Mouse (Mus musculus) embryonic facial prominence, embryonic 14.5 days (tissue): ENCODE results near the gene Npepl1. TPM values are rescaled to one million over a fixed set of nuclear protein-coding genes. Genes with fewer than 3 reads are reported as not detected.

ENCODE experiments used
- ATAC-seq: fragments of 200-750 bp; cut with Nextera tagmentation; 2 replicates; pipeline ENCODE4 v1.8.0; 2017; ENCODE audit warnings: low read depth, moderate number of reproducible peaks, moderate TSS enrichment
- DNase-seq: peaks from one replicate; pipeline ENCODE4 v3.0.0-alpha.2; 2015; ENCODE audit warnings: low spot score
- H3K27ac ChIP-seq: fragments of 300-500 bp; sonication (generic); replicated peaks from 2 replicates; pipeline ENCODE4 v1.5.1; 2014; ENCODE audit warnings: low read depth, mild to moderate bottlenecking, low read length, moderate library complexity
- H3K27me3 ChIP-seq: fragments of 300-500 bp; sonication (generic); replicated peaks from 2 replicates; pipeline ENCODE4 v1.6.1; 2014; ENCODE audit warnings: low read length; ENCODE audit not compliant: control insufficient read depth, insufficient read depth
- H3K36me3 ChIP-seq: fragments of 300-500 bp; sonication (generic); 2 replicates; pipeline ENCODE4 v1.6.1; 2014; ENCODE audit warnings: low read length, mixed read lengths; ENCODE audit not compliant: control insufficient read depth, insufficient read depth
- H3K4me1 ChIP-seq: fragments of 300-500 bp; sonication (generic); 2 replicates; pipeline ENCODE4 v1.6.1; 2014; ENCODE audit warnings: antibody characterized with exemption, low read length; ENCODE audit not compliant: control insufficient read depth, insufficient read depth
- H3K4me2 ChIP-seq: fragments of 300-500 bp; sonication (generic); 2 replicates; pipeline ENCODE4 v1.6.1; 2014; ENCODE audit warnings: low read depth, mild to moderate bottlenecking, low read length, moderate library complexity, mixed read lengths
- H3K4me3 ChIP-seq: fragments of 300-500 bp; sonication (generic); 2 replicates; pipeline ENCODE4 v1.5.1; 2014; ENCODE audit warnings: low read depth, mild to moderate bottlenecking, low read length
- H3K9ac ChIP-seq: fragments of 300-500 bp; sonication (generic); 2 replicates; pipeline ENCODE4 v1.6.1; 2014; ENCODE audit warnings: low read depth, mild to moderate bottlenecking, low read length, moderate library complexity, mixed read lengths
- H3K9me3 ChIP-seq: fragments of 300-500 bp; sonication (generic); 2 replicates; pipeline ENCODE4 v1.6.1; 2016; ENCODE audit warnings: low read length; ENCODE audit not compliant: control insufficient read depth
- WGBS: fragments of 180-500 bp; shearing (Covaris S2); extraction: QIAGEN DNeasy Blood & Tissue Kit; methylation state at CpG from one replicate; pipeline ENCODE4 v1.1.7; 2014; 5-methylcytosine and 5-hydroxymethylcytosine counted together
- polyA plus RNA-seq: library from polyadenylated mRNA; unstranded; fragments of >200 nt; fragmentation: Nextera tagmentation; extraction: Ambion mirVana; gene quantifications from 2 replicates; pipeline ENCODE4 v1.2.1, GENCODE M21; 2014

Npepl1 gene
- polyA plus RNA-seq, 1 experiment from 2014 or later: 79.9 TPM

DNA sequence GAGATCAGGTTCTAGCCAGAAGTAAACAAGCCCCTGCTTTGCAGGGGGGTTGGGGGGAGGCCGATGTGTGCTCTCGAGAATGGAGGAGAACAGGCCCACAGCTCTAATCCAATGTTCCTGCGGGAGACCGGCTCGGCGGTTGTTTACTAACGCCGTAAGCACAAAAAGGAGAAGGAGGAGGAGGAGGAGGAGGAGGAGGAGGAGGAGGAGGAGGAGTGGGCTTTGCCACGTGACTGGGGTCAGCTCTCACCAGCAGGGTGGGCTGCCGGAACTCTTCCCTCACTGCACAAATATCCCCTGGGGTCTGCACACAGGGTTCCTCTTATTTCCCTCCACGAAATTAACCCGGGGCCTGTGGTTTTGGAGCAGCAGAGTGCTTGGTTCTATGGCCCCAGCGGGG, 35.5 kb upstream of the Npepl1 start:
- Histone ChIP-seq H3K9ac (peak overlapping the region; percentile 66), H3K27ac (peak overlapping the region; percentile 94), H3K4me1 (peaks cover 20% of the 10 kb centered on the region), H3K4me2 (peak overlapping the region; percentile 94), H3K4me3 (peak overlapping the region; percentile 79), H3K36me3 (no peaks in the 10 kb centered on the region), H3K27me3 (no peaks in the 10 kb centered on the region), H3K9me3 (no peaks in the 10 kb centered on the region)
- DNase-seq (peak; percentile 70), ATAC-seq (peak; percentile 5; the same call in 1 of the 2 replicates)
- 0% methylated on average over 7 of the region's 13 CpGs for WGBS

DNA sequence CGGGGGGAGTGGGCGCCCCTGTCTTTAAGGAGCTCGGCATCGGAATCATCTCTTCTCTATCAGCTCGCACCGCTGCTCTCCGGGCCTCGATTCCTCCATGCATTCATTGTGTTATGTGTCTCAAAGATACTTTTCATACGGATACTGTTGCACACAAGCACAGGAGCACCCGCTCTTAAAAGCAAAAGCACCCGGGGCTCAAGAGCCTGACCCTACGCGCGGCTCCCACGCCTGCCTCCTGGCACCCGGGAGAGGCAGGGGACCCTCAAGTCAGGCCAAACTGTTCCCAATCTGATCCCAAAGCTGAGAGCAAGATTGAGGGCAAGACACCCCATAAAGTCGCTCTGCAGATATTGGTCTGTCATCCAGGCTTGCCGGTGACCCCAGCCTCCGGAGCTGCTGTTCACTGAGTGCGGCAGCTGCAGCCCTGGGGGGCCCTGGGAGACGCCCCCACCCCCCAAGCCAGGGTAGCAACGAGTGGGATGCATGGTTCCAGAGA, 35.0 kb upstream of the Npepl1 start:
- Histone ChIP-seq H3K27ac (peak overlapping the region; percentile 94), H3K4me1 (peaks cover 20% of the 10 kb centered on the region), H3K9ac (peak overlapping the region; percentile 66), H3K36me3 (no peaks in the 10 kb centered on the region), H3K4me3 (peak overlapping the region; percentile 79), H3K4me2 (peak overlapping the region; percentile 94), H3K27me3 (no peaks in the 10 kb centered on the region), H3K9me3 (no peaks in the 10 kb centered on the region)
- ATAC-seq: no peak
- no peak for DNase-seq
- WGBS: 4% methylated on average over 20 of the region's 22 CpGs

DNA sequence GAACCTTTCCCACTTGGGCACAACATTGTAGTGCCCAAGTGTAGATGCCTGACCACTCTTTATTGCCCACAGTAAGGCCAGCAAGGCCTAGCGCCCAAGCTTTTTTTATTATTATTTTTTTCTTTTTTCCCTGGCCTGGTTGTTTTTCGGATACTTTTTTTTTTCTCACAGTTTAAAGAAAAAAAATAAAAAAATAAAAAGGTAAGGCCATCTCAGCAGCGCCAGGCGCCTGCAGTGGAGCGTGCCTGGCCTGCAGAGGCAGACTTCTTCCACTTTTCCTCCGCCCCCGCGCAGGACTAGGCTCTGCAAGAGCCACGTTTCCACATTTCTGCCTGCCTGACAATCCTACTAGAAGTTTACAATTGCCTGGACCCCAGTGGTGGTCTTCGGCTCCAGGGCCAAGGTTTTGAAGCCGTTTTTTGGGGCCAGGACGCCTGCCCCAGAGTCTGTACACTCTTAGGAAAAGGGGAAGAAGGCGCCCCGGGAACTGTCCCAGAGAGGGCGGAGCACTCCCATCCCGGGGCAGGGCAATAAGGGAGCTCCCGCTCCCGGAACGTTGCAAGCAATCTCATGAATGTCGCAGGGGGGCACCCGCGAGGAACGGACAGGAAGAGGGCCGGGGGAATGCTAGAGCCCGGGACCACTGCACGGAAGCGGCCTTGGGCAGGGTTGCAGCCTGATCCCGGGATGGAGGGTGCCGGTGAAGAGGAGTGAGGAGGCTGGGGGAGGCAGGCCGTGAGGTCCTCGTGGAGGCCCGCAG, 34.3 kb upstream of the Npepl1 start, which contains the start of gene Stx16:
Gene Stx16 (plus strand): TSS at position 636 of the 760 bp plus-strand sequence.
- Histone ChIP-seq H3K4me3 (peak within 1 kb of the TSS; percentile 79), H3K27me3 (no peaks in the 10 kb centered on the region), H3K9me3 (no peaks in the 10 kb centered on the region), H3K27ac (peak within 1 kb of the TSS; percentile 94), H3K4me1 (peaks cover 24% of the 10 kb centered on the region), H3K9ac (peak within 1 kb of the TSS; percentile 82), H3K4me2 (peak within 1 kb of the TSS; percentile 94), H3K36me3 (no peaks in the 10 kb centered on the region)
- ATAC-seq: peak; percentile 93
- WGBS: under 1% methylated on average over 26 of the region's 32 CpGs
- peak; percentile 96 for DNase-seq

DNA sequence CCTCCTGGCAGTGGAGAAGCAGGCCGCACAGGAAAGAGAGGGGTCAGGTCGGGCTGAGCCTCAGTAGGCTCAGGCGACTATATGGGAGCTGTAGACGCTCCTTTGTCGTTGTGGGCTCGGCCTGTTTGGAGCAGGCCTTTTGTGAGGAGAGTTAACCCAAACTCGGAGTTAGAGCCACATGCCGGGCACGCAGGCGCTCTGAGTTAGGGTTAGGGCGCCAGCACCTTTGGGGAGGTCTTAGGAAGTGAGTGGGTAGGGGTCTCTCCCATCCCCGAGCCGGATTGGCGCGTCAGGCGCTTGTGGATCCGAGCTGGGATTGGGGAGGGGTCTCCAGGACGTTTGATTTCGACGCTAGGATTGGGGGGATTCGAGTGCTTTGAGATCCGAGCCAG, 33.7 kb upstream of the Npepl1 start:
- Histone ChIP-seq H3K9ac (peak overlapping the region; percentile 82), H3K27me3 (no peaks in the 10 kb centered on the region), H3K4me1 (peaks cover 28% of the 10 kb centered on the region), H3K36me3 (no peaks in the 10 kb centered on the region), H3K27ac (peak overlapping the region; percentile 94), H3K4me2 (peak overlapping the region; percentile 94), H3K4me3 (peak overlapping the region; percentile 79), H3K9me3 (no peaks in the 10 kb centered on the region)
- DNase-seq (peak; percentile 88), ATAC-seq (peak; percentile 47)
- under 1% methylated on average over 22 of the region's 22 CpGs for WGBS

DNA sequence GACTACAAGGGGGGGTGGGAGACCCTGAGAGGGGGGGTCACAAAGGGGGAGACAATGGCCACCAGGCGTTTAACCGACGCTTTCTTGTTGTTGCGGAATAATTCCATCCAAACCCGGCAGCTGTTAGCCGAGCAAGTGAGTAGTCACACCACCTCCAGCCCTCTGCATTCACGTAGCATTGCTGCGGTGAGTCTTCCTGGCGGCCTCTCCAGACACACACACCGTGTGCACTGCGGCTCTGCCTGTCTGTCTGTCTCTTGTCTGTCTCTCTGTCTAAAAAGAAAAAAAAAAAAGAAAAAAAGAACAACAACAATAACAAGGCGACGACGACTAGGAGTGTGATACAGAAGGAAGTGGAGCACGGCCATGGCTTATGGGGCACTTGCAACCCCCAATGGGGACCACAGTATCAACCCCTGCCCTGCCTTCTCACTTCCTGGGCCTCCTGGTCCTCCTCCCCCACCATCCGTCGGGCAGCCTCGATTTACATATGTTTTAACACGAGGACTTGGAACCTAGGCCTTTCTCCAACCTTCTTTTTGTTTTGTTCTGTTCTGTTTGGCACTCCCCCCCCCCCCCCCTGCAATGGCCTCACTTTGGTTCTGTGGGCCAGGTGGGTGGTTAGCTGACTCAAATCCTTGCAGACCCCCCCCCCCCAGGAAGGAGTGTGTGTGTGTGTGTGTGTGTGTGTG, 33.0 kb upstream of the Npepl1 start:
- H3K9me3 ChIP-seq: no peaks in the 10 kb centered on the region
- H3K4me2 ChIP-seq: peak overlapping the region; percentile 94
- peak overlapping the region; percentile 82 for H3K9ac ChIP-seq
- H3K27ac ChIP-seq: peak overlapping the region; percentile 94
- peak overlapping the region; percentile 79 for H3K4me3 ChIP-seq
- peaks cover 29% of the 10 kb centered on the region for H3K4me1 ChIP-seq
- WGBS: under 1% methylated on average over 19 of the region's 19 CpGs
- DNase-seq: peak; percentile 65
- peak; percentile 3; the same call in 1 of the 2 replicates for ATAC-seq
- H3K27me3 ChIP-seq: no peaks in the 10 kb centered on the region
- H3K36me3 ChIP-seq: no peaks in the 10 kb centered on the region

DNA sequence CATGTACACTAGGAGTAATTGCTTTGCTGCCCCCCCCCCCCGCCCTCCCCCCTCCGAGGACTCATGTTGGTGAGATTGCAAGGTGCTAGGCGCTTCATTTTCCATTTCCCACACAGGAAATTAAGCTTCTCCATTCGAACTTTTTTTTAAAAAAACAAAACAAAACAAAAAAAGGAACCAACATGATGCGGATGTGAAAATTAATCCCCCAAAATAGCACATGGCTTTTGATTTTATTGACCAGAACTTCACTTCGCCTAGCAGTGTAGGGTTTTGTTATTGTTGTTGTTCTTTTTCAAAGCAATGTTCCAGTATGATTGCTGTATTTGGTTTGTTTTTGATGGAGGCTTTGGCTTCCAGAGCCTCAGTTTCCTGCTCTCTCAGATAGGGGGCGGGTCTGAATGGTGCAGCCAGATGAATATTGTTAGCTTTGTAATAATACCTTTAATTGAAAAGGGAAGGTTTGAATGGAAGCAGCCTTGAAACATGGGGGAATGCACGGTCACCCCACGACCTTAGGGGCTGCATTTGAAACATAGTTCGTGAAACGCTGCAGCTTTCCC, 32.3 kb upstream of the Npepl1 start:
- ATAC-seq (no peak), DNase-seq (peak; percentile 21)
- Histone ChIP-seq H3K4me3 (peak overlapping the region; percentile 79), H3K27me3 (no peaks in the 10 kb centered on the region), H3K27ac (peak overlapping the region; percentile 94), H3K9ac (peak overlapping the region; percentile 82), H3K36me3 (no peaks in the 10 kb centered on the region), H3K9me3 (no peaks in the 10 kb centered on the region), H3K4me2 (peak overlapping the region; percentile 94), H3K4me1 (peaks cover 27% of the 10 kb centered on the region)
- 4% methylated on average over 11 of the region's 11 CpGs for WGBS

DNA sequence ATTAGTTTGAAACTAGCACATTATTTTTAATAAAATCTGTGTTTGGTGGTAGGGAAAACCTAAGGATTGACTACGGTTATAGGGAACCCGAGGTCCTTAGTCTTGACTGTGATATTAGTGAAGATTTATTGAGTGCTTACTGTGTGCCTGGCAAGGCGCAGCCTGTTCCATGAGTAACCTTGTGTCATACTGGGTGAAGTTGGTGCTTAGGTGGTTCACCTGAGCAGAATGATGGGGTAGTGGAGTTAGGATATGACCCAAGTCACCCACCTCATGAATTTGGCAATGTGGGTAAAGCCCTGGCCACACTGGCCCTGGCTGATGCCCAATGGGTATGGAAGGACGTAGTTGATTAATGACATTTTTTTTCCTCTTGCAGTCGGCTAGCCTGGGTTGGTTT, 28.3 kb upstream of the Npepl1 start:
- H3K4me3 ChIP-seq: no peak overlapping the region
- no peaks in the 10 kb centered on the region for H3K36me3 ChIP-seq
- no peaks in the 10 kb centered on the region for H3K9me3 ChIP-seq
- 89% methylated on average over 5 of the region's 5 CpGs for WGBS
- no peak overlapping the region for H3K9ac ChIP-seq
- H3K4me1 ChIP-seq: peaks cover 18% of the 10 kb centered on the region
- ATAC-seq (no peak), DNase-seq (no peak)
- H3K27ac ChIP-seq: peak overlapping the region; percentile 19; the same call in 1 of the 2 replicates
- H3K4me2 ChIP-seq: no peak overlapping the region
- no peaks in the 10 kb centered on the region for H3K27me3 ChIP-seq

DNA sequence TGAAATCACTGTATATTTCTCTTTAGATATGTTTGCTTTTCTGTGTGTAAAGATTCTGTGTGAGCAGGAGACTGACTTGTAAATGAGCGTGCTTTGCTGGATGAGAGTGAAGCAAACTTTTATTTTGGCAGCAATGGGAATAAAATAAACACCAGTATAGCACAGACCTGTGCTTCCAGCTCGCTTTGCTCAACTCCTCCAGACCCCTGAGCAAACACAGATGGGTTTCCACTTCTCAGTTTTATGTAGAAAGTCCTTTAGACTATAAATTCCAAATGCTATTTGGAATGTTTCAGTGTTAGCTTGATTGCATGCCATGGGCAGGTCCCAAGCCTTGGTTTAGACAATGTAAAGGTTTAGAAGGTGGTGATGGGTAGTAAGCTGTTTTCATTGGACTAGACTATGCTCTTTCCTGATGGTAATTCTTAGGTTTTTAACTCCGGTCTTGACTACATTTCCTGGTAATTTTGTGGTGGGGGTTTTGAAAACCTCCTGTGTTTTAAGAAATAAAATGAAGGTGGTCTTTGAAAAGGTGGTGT, 27.7 kb upstream of the Npepl1 start:
- peak overlapping the region; percentile 58; the same call in 1 of the 2 replicates for H3K27ac ChIP-seq
- no peak overlapping the region for H3K4me2 ChIP-seq
- ATAC-seq: 0 out of 2 replicates have a peak, but pooled peaks have one; percentile 26
- WGBS: 58% methylated on average over 3 of the region's 3 CpGs
- no peak overlapping the region for H3K4me3 ChIP-seq
- H3K4me1 ChIP-seq: peaks cover 18% of the 10 kb centered on the region
- no peaks in the 10 kb centered on the region for H3K9me3 ChIP-seq
- no peaks in the 10 kb centered on the region for H3K36me3 ChIP-seq
- H3K9ac ChIP-seq: no peak overlapping the region
- no peaks in the 10 kb centered on the region for H3K27me3 ChIP-seq
- DNase-seq: peak; percentile 46
